Mouse (Mus musculus): ENCODE results near the gene Rsrp1. TPM values are rescaled to one million over a fixed set of nuclear protein-coding genes. Genes with fewer than 3 reads are reported as not detected.

Rsrp1 gene
- polyA plus RNA-seq (2015; fragmentation: Nextera tagmentation; extraction: Ambion mirVana): 203 and 238 TPM in 2 replicates

GRCm38 (mm10) chr4:134923258-134924018, at the start of gene Rsrp1:
Gene Rsrp1 (plus strand): TSS chr4:134923592.

GRCm38 (mm10) chr4:134914864-134915209, 8.6 kb upstream of the Rsrp1 start, which contains the start of gene Tmem50a:
Gene Tmem50a (minus strand): TSS chr4:134915024.

GRCm38 (mm10) chr4:134930684-134931481, 7.5 kb downstream of the Rsrp1 start, which contains the start of gene Syf2:
Gene Syf2 (plus strand): TSS chr4:134930898.

Other genes with a start within 250 kb of the Rsrp1 start
- gene Man1c1, start 219.3 kb upstream of the Rsrp1 start, polyA plus RNA-seq (2015; fragmentation: Nextera tagmentation; extraction: Ambion mirVana): 3.2 and 3.6 TPM in 2 replicates
- gene Ldlrap1, start 155.6 kb upstream of the Rsrp1 start, polyA plus RNA-seq (2015; fragmentation: Nextera tagmentation; extraction: Ambion mirVana): 10.1 and 13.5 TPM in 2 replicates
- gene Maco1, start 70.2 kb upstream of the Rsrp1 start, polyA plus RNA-seq (2015; fragmentation: Nextera tagmentation; extraction: Ambion mirVana): 21.2 and 21.9 TPM in 2 replicates
- gene Rhd, start 59.1 kb upstream of the Rsrp1 start, polyA plus RNA-seq (2015; fragmentation: Nextera tagmentation; extraction: Ambion mirVana): 0.62 and 0.78 TPM in 2 replicates
- gene Tmem50a, start 8.6 kb upstream of the Rsrp1 start, polyA plus RNA-seq (2015; fragmentation: Nextera tagmentation; extraction: Ambion mirVana): 122 and 136 TPM in 2 replicates
- 72.0 and 80.9 TPM in 2 replicates for gene Syf2, start 7.3 kb downstream of the Rsrp1 start, polyA plus RNA-seq (2015; fragmentation: Nextera tagmentation; extraction: Ambion mirVana)
- gene Runx3, start 197.1 kb downstream of the Rsrp1 start, polyA plus RNA-seq (2015; fragmentation: Nextera tagmentation; extraction: Ambion mirVana): 0.17 and 0.28 TPM in 2 replicates

Data from skeletal muscle tissue, postnatal 0 days (tissue).